Mouse (Mus musculus) liver, adult 2 months (tissue): ENCODE data around the gene Zfp622. TPM values are rescaled to one million over a fixed set of nuclear protein-coding genes. Genes with fewer than 3 reads are reported as not detected.
"Not testable (repeated sequence)": the region's sequence is repeated elsewhere in the genome, so short reads cannot be mapped to it uniquely, and the experiment has no call there.

Experiments
- DNase-seq: peaks from one replicate; pipeline ENCODE4 v3.0.0-alpha.2; 2011; ENCODE audit warnings: low read depth, low spot score; ENCODE audit errors: extremely low read depth
- H3K27ac ChIP-seq: fragments of 200-500 bp; replicated peaks from 2 replicates; pipeline ENCODE4 v1.5.1; 2012; ENCODE audit warnings: low read depth, mild to moderate bottlenecking, control low read depth, inconsistent platforms, low read length; ENCODE audit not compliant: insufficient read depth
- H3K27me3 ChIP-seq: fragments of 200-500 bp; 2 replicates; pipeline ENCODE4 v1.6.1; 2012; ENCODE audit warnings: mild to moderate bottlenecking, moderate library complexity, low read length, inconsistent platforms; ENCODE audit not compliant: control insufficient read depth, insufficient read depth
- H3K36me3 ChIP-seq: fragments of 200-500 bp; 2 replicates; pipeline ENCODE4 v1.6.1; 2012; ENCODE audit warnings: low read length, inconsistent platforms; ENCODE audit not compliant: control insufficient read depth, insufficient read depth
- H3K4me1 ChIP-seq: fragments of 200-500 bp; 2 replicates; pipeline ENCODE4 v1.6.1; 2011; ENCODE audit warnings: low read length; ENCODE audit not compliant: control insufficient read depth, insufficient read depth
- H3K4me3 ChIP-seq: fragments of 200-500 bp; 2 replicates; pipeline ENCODE4 v1.5.1; 2011; ENCODE audit warnings: low read depth, mild to moderate bottlenecking, control low read depth, low read length, moderate library complexity; ENCODE audit not compliant: insufficient read depth
- H3K79me2 ChIP-seq: fragments of 200-500 bp; 2 replicates; pipeline ENCODE4 v1.6.1; 2012; ENCODE audit warnings: inconsistent platforms, mild to moderate bottlenecking, low read length, moderate library complexity; ENCODE audit not compliant: control insufficient read depth, insufficient read depth
- H3K9ac ChIP-seq: fragments of 200-500 bp; 2 replicates; pipeline ENCODE4 v1.6.1; 2012; ENCODE audit warnings: low read depth, mild to moderate bottlenecking, control low read depth, inconsistent platforms, low read length
- CTCF ChIP-seq: fragments of 200-500 bp; IDR thresholded peaks from 2 replicates; pipeline ENCODE4 v1.5.1; 2011; ENCODE audit warnings: low read depth, low read length, control low read depth
- POLR2A ChIP-seq: fragments of 200-500 bp; IDR thresholded peaks from 2 replicates; pipeline ENCODE4 v1.6.1; 2011; ENCODE audit warnings: low read length, control low read depth; ENCODE audit not compliant: insufficient read depth; ENCODE audit errors: extremely low read depth
- WGBS: fragments of 180-500 bp; shearing (Covaris S2); methylation state at CpG from one replicate; pipeline ENCODE4 v1.1.7; 2018; 5-methylcytosine and 5-hydroxymethylcytosine counted together
- polyA plus RNA-seq: library from polyadenylated mRNA; depleted of rRNA; stranded (reverse); fragments of >200 nt; gene quantifications from 2 replicates; pipeline ENCODE4 v1.2.3, GENCODE M21; 2012
- total RNA-seq: library from RNA; depleted of rRNA; stranded (reverse); fragments of >200 nt; gene quantifications from 2 replicates; pipeline ENCODE4 v1.2.3, GENCODE M21; 2014

Zfp622 gene
- total and polyA plus RNA-seq, 2 experiments: 12.8 to 16.4 TPM

- Histone ChIP-seq H3K27me3 (no peaks in the 10 kb centered on the region), H3K27ac (no peak overlapping the region), H3K79me2 (no peaks in the 10 kb centered on the region), H3K4me3 (no peak overlapping the region), H3K9ac (no peak overlapping the region), H3K4me1 (peaks cover 4% of the 10 kb centered on the region), H3K36me3 (peaks cover 36% of the 10 kb centered on the region)
- no peak for DNase-seq
- WGBS: 90% methylated on average over 5 of the region's 5 CpGs
- TF ChIP-seq POLR2A: no peak
- no peak for TF ChIP-seq CTCF
Observed at GRCm38 (mm10) chr15:25972758-25973157, 11.4 kb upstream of the Zfp622 start.

GRCm38 (mm10) chr15:25974352-25974751 is 9.8 kb upstream of the Zfp622 start:
- Histone ChIP-seq H3K79me2 (no peaks in the 10 kb centered on the region), H3K27me3 (no peaks in the 10 kb centered on the region), H3K36me3 (peaks cover 31% of the 10 kb centered on the region), H3K27ac (no peak overlapping the region), H3K4me3 (no peak overlapping the region), H3K4me1 (peaks cover 4% of the 10 kb centered on the region), H3K9ac (no peak overlapping the region)
- TF ChIP-seq POLR2A (no peak), CTCF (no peak)
- no peak for DNase-seq
- 86% methylated on average over 4 of the region's 4 CpGs for WGBS

DNA sequence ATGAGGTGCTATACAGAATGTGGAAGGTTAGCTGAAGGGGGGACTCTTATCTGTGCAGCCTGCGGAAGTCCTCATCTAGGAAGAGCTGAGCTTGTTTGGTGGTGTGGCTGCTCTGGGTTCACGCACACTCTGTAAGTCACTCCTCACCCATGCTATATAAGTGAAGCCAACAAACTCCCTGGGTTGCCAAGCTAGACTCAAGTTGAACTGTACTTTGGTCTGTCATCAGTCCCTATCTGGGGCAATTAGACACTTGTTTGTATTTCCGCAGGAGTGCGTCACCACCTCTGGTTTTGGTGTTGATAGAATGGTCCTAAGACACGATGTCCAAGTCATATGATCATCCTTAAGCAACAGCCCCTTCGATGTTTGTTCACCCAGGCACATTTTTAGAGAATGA is 8.4 kb upstream of the Zfp622 start:
- Histone ChIP-seq H3K9ac (no peak overlapping the region), H3K79me2 (no peaks in the 10 kb centered on the region), H3K27ac (no peak overlapping the region), H3K4me3 (no peak overlapping the region), H3K36me3 (peaks cover 19% of the 10 kb centered on the region), H3K27me3 (no peaks in the 10 kb centered on the region), H3K4me1 (peaks cover 4% of the 10 kb centered on the region)
- 29% methylated on average over 6 of the region's 6 CpGs for WGBS
- TF ChIP-seq POLR2A (no peak), CTCF (no peak)
- DNase-seq: peak; percentile 89

DNA sequence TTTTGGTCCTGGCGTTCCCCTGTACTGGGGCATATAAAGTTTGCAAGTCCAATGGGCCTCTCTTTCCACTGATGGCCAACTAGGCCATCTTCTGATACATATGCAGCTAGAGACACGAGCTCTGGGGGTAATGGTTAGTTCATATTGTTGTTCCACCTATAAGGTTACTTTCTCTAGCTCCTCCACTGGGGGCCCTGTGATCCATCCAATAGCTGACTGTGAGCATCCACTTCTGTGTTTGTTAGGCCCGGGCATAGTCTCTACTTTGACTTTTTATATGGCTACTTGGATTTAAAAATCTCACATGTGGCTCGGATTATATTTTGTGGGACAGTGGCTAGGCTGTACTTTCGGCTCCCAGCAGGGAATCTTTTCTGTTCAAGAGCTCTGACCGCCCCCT is 552 bp upstream of the Zfp622 start:
- Histone ChIP-seq H3K4me3 (peak overlapping the region; percentile 77), H3K4me1 (peaks cover 16% of the 10 kb centered on the region), H3K9ac (peak overlapping the region; percentile 46), H3K79me2 (peaks cover 15% of the 10 kb centered on the region), H3K36me3 (peaks cover 13% of the 10 kb centered on the region)
- DNase-seq, H3K27ac ChIP-seq, H3K27me3 ChIP-seq: not testable (repeated sequence)
- 19% methylated on average over 6 of the region's 6 CpGs for WGBS

GRCm38 (mm10) chr15:25984734-25985492 is 747 bp downstream of the Zfp622 start:
- Histone ChIP-seq H3K36me3 (peaks cover 18% of the 10 kb centered on the region), H3K9ac (peak overlapping the region; percentile 92), H3K4me1 (peaks cover 16% of the 10 kb centered on the region), H3K27me3 (no peaks in the 10 kb centered on the region), H3K79me2 (peaks cover 15% of the 10 kb centered on the region), H3K27ac (peak overlapping the region; percentile 73), H3K4me3 (peak overlapping the region; percentile 89)
- WGBS: under 1% methylated on average over 68 of the region's 71 CpGs
- TF ChIP-seq CTCF: no peak
- no peak for TF ChIP-seq POLR2A
- DNase-seq: no peak

GRCm38 (mm10) chr15:25992992-25993727 is 9.0 kb downstream of the Zfp622 start:
- H3K27ac ChIP-seq: no peak overlapping the region
- H3K36me3 ChIP-seq: peaks cover 67% of the 10 kb centered on the region
- TF ChIP-seq POLR2A (no peak), CTCF (peak; percentile 25)
- H3K79me2 ChIP-seq: no peaks in the 10 kb centered on the region; the same call in 1 of the 2 replicates
- no peak overlapping the region for H3K9ac ChIP-seq
- H3K4me3 ChIP-seq: no peak overlapping the region
- peak; percentile 46 for DNase-seq
- no peaks in the 10 kb centered on the region; the same call in 1 of the 2 replicates for H3K4me1 ChIP-seq
- 54% methylated on average over 8 of the region's 8 CpGs for WGBS
- H3K27me3 ChIP-seq: no peaks in the 10 kb centered on the region
